Mouse (Mus musculus) layer of hippocampus, adult 11-12 months (tissue): ENCODE data around the gene Plvap.
A peak's percentile ranks its signal among the peaks of the same experiment; 100 is the strongest.

Source experiments
- DNase-seq: peaks from one replicate; pipeline ENCODE4 v3.0.0; 2022; ENCODE audit warnings: low spot score

Plvap gene

GRCm38 (mm10) chr8:71464513-71465500, 46.7 kb downstream of the Plvap start, which contains the start of gene Mrpl34:
TSS of gene Mrpl34 (plus strand) at chr8:71464959.
- DNase-seq: peak; percentile 99

- DNase-seq: peak; percentile 98
Observed at GRCm38 (mm10) chr8:71463188-71464033, 48.1 kb downstream of the Plvap start, which contains the start of gene Abhd8. TSS of gene Abhd8 (minus strand) at chr8:71463655.

GRCm38 (mm10) chr8:71462786-71463185, 48.8 kb downstream of the Plvap start:
- DNase-seq: peak; percentile 72

- DNase-seq: no peak
Observed at GRCm38 (mm10) chr8:71462191-71462590, 49.4 kb downstream of the Plvap start.

GRCm38 (mm10) chr8:71461152-71461840, 50.3 kb downstream of the Plvap start:
- no peak for DNase-seq

GRCm38 (mm10) chr8:71460716-71461115, 50.8 kb downstream of the Plvap start:
- DNase-seq: no peak

GRCm38 (mm10) chr8:71457659-71458270, 53.8 kb downstream of the Plvap start:
- no peak for DNase-seq

GRCm38 (mm10) chr8:71456906-71457305, 54.6 kb downstream of the Plvap start:
- no peak for DNase-seq

- no peak for DNase-seq
Observed at GRCm38 (mm10) chr8:71454668-71455067, 56.9 kb downstream of the Plvap start.

GRCm38 (mm10) chr8:71452669-71453068, 58.9 kb downstream of the Plvap start:
- no peak for DNase-seq

- no peak for DNase-seq
Observed at GRCm38 (mm10) chr8:71451777-71452176, 59.8 kb downstream of the Plvap start.

GRCm38 (mm10) chr8:71451337-71451736, 60.2 kb downstream of the Plvap start:
- no peak for DNase-seq
